Mouse (Mus musculus) embryonic facial prominence, embryonic 11.5 days (tissue): ENCODE data around the gene Ift81. TPM values are rescaled to one million over a fixed set of nuclear protein-coding genes. Genes with fewer than 3 reads are reported as not detected.

Source experiments
- ATAC-seq: fragments of 200-750 bp; cut with Nextera tagmentation; replicated peaks from 2 replicates; pipeline ENCODE4 v1.8.0; 2017; ENCODE audit warnings: low read depth; ENCODE audit not compliant: insufficient number of reproducible peaks, low FRiP score, low TSS enrichment
- DNase-seq: peaks from one replicate; pipeline ENCODE4 v3.0.0-alpha.2; 2015; ENCODE audit warnings: low spot score
- H3K27ac ChIP-seq: fragments of 300-500 bp; sonication (generic); replicated peaks from 2 replicates; pipeline ENCODE4 v1.5.1; 2014; ENCODE audit warnings: mild to moderate bottlenecking, low read depth, low read length, control low read depth
- H3K27me3 ChIP-seq: fragments of 300-500 bp; sonication (generic); 2 replicates; pipeline ENCODE4 v1.6.1; 2014; ENCODE audit warnings: mild to moderate bottlenecking, low read length, moderate library complexity, mixed read lengths; ENCODE audit not compliant: control insufficient read depth, insufficient read depth
- H3K36me3 ChIP-seq: fragments of 300-500 bp; sonication (generic); replicated peaks from 2 replicates; pipeline ENCODE4 v1.6.1; 2014; ENCODE audit warnings: low read depth, mild to moderate bottlenecking, low read length, moderate library complexity, mixed read lengths; ENCODE audit not compliant: control insufficient read depth, insufficient read depth
- H3K4me1 ChIP-seq: fragments of 300-500 bp; sonication (generic); 2 replicates; pipeline ENCODE4 v1.6.1; 2014; ENCODE audit warnings: low read length, mixed read lengths; ENCODE audit not compliant: control insufficient read depth, insufficient read depth
- H3K4me2 ChIP-seq: fragments of 300-500 bp; sonication (generic); 2 replicates; pipeline ENCODE4 v1.6.1; 2014; ENCODE audit warnings: low read depth, mild to moderate bottlenecking, control low read depth, low read length, moderate library complexity
- H3K4me3 ChIP-seq: fragments of 300-500 bp; sonication (generic); 2 replicates; pipeline ENCODE4 v1.5.1; 2014; ENCODE audit warnings: low read depth, low read length, control low read depth
- H3K9ac ChIP-seq: fragments of 300-500 bp; sonication (generic); replicated peaks from 2 replicates; pipeline ENCODE4 v1.6.1; 2014; ENCODE audit warnings: mild to moderate bottlenecking, control low read depth, low read length
- H3K9me3 ChIP-seq: fragments of 300-500 bp; sonication (generic); replicated peaks from 2 replicates; pipeline ENCODE4 v1.6.1; 2016; ENCODE audit warnings: mild to moderate bottlenecking, low read length, inconsistent platforms, mixed read lengths; ENCODE audit not compliant: control insufficient read depth
- WGBS: fragments of 180-500 bp; shearing (Covaris S2); extraction: QIAGEN DNeasy Blood & Tissue Kit; methylation state at CpG from one replicate; pipeline ENCODE4 v1.1.7; 2014; 5-methylcytosine and 5-hydroxymethylcytosine counted together
- polyA plus RNA-seq: library from polyadenylated mRNA; unstranded; fragments of >200 nt; fragmentation: Nextera tagmentation; extraction: Ambion mirVana; gene quantifications from 2 replicates; pipeline ENCODE4 v1.2.1, GENCODE M21; 2014

Gene Ift81
- polyA plus RNA-seq, 1 experiment from 2014 or later: 39.6 TPM

- Histone ChIP-seq H3K9me3 (no peaks in the 10 kb centered on the region), H3K27me3 (no peaks in the 10 kb centered on the region)
- 92% methylated on average over 4 of the region's 4 CpGs for WGBS
These were observed 25.2 kb upstream of the Ift81 start for GRCm38 (mm10) chr5:122639517-122639916.

DNA sequence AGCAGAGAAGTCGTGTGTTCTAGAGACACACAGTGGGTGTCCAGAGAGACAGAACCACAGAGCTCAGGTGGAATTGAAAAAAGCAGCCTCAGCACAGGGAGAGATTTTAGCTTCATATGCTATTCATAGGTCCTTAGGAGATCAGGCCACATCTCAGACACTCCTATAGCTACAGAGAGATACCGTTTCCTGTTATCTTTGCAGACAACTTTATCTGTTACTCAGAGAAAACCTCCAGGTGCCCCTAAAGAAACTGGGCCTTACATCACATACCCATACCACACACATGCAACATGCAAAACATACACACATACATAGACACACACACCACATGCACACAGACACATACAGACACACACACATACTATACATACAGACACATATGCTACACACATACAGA, 24.0 kb upstream of the Ift81 start:
- no peak for DNase-seq

More at GRCm38 (mm10) chr5:122639517-122639916, 25.2 kb upstream of the Ift81 start:
- Histone ChIP-seq H3K4me3 (no peak overlapping the region), H3K36me3 (no peaks in the 10 kb centered on the region), H3K4me2 (no peak overlapping the region), H3K27ac (no peak overlapping the region), H3K9ac (no peak overlapping the region), H3K4me1 (no peaks in the 10 kb centered on the region)
- no peak for ATAC-seq
- no peak for DNase-seq

DNA sequence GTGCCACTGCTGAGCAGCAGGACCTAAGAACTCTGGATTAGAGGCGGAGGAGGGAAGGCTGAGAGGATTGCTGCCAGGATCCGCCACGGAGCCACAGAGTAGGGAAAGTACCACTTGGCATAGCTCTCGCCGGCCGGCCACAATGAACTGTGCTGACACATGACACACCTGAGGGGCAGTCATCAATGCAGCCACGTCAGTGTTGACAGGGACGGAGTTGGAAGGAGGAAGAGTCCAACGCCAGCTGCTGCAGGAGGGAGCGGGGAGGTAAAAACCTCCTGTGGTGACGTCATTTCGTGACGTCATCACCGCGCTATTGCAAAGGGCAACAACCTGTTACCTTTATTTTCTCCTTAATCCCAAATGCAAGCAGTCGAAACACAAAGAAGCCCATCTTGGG, 22.6 kb upstream of the Ift81 start:
- WGBS: 43% methylated on average over 16 of the region's 16 CpGs
- no peak overlapping the region for H3K4me3 ChIP-seq

More for the DNA sequence above, 24.0 kb upstream of the Ift81 start:
- no peak overlapping the region for H3K4me3 ChIP-seq
- no peaks in the 10 kb centered on the region for H3K4me1 ChIP-seq
- WGBS: 78% methylated on average over 2 of the region's 2 CpGs
- H3K27me3 ChIP-seq: no peaks in the 10 kb centered on the region
- no peaks in the 10 kb centered on the region for H3K36me3 ChIP-seq
- no peak overlapping the region for H3K9ac ChIP-seq
- H3K9me3 ChIP-seq: no peaks in the 10 kb centered on the region
- H3K27ac ChIP-seq: no peak overlapping the region
- no peak overlapping the region for H3K4me2 ChIP-seq
- ATAC-seq: no peak

DNA sequence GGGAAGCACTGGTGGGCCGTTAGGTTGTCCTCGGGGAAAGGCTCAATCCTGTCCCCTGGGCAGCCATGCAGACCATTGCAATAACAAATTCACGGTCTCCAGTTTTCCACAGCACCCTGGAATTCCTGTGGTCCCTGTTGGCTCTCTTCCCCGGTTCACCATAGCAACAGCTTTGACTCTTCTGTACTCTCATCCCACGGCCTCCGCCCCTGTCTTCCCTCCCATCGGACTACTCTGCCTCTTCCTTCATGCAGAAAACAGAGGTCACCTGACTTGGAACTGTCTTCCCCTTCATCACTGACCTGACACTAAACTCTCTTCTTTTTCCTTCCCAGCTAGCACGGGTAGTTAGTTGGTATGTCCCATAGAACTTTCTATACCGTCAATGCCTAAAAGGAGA, 22.0 kb upstream of the Ift81 start:
- ATAC-seq (no peak), DNase-seq (no peak)
- Histone ChIP-seq H3K4me2 (no peak overlapping the region), H3K9me3 (no peaks in the 10 kb centered on the region), H3K9ac (no peak overlapping the region), H3K4me1 (no peaks in the 10 kb centered on the region), H3K27ac (no peak overlapping the region), H3K36me3 (no peaks in the 10 kb centered on the region), H3K27me3 (no peaks in the 10 kb centered on the region), H3K4me3 (no peak overlapping the region)
- 83% methylated on average over 9 of the region's 9 CpGs for WGBS

More for the DNA sequence above, 22.6 kb upstream of the Ift81 start:
- no peak overlapping the region for H3K4me2 ChIP-seq
- H3K27ac ChIP-seq: no peak overlapping the region
- H3K9ac ChIP-seq: no peak overlapping the region
- no peaks in the 10 kb centered on the region for H3K27me3 ChIP-seq
- no peaks in the 10 kb centered on the region for H3K4me1 ChIP-seq
- no peak for ATAC-seq
- no peaks in the 10 kb centered on the region for H3K36me3 ChIP-seq
- no peaks in the 10 kb centered on the region for H3K9me3 ChIP-seq
- no peak for DNase-seq

GRCm38 (mm10) chr5:122635228-122635627, 20.9 kb upstream of the Ift81 start:
- no peak for ATAC-seq
- no peaks in the 10 kb centered on the region for H3K9me3 ChIP-seq
- no peaks in the 10 kb centered on the region for H3K4me1 ChIP-seq
- WGBS: 83% methylated on average over 8 of the region's 8 CpGs
- no peak overlapping the region for H3K27ac ChIP-seq
- no peak overlapping the region for H3K9ac ChIP-seq
- H3K4me3 ChIP-seq: no peak overlapping the region
- H3K36me3 ChIP-seq: no peaks in the 10 kb centered on the region
- no peak overlapping the region for H3K4me2 ChIP-seq
- no peaks in the 10 kb centered on the region for H3K27me3 ChIP-seq
- DNase-seq: no peak

DNA sequence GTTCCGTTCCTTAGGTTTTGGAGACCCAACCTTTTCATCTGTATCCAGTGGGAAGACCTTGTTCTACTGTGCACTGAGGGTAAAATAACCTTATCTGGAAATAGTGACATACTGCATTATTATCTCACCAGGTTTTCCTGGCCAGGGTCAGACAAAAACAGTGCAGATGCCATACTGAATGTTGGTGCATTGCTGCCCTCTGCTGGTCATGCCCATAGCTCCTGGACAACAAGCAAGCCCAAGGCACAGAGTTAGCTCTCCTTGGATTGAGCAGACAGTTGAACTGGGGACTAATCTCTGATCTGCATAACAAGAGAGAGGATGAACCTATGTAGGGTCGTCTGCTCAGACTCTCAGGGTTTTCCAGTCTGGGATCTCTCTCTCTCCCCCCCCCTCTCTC, 12.9 kb upstream of the Ift81 start:
- no peaks in the 10 kb centered on the region for H3K27me3 ChIP-seq
- no peaks in the 10 kb centered on the region for H3K9me3 ChIP-seq
- no peak overlapping the region for H3K9ac ChIP-seq
- H3K4me1 ChIP-seq: no peaks in the 10 kb centered on the region
- H3K36me3 ChIP-seq: no peaks in the 10 kb centered on the region
- peak; percentile 79 for ATAC-seq
- 44% methylated on average over 2 of the region's 2 CpGs for WGBS
- H3K4me3 ChIP-seq: no peak overlapping the region
- DNase-seq: peak; percentile 94
- H3K27ac ChIP-seq: no peak overlapping the region
- H3K4me2 ChIP-seq: no peak overlapping the region

DNA sequence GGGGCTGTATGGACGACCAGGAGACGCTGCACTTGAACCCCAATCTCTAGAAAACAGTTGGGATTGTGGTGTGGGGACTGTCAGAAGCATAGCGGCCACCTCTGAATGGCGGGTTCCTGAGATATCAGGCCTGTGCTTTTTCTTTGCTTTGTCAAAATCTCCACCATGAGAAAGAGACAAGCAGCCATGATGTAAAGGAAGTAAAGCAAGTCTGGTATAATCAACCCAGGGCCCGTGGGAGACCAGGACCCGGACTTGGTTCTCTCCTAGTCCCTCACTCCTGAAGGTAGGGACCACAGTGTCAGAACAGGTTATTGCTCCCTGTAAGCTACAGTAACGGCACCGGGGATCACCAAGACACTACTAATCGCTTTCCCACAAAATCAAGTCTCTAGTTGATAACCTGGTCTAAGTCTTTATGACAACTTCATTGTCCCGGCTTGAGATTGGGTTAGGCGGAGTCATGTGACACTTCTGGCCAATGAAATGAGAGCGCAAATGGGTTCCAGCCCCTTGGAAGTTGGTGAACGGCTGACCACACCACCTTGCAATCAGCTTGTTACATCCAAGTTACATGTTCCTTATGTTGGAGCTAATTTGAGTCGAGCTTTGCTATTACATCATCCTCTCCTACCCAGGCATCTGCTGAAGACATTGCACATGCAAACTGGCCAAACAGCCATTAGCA, 11.4 kb upstream of the Ift81 start:
- H3K27ac ChIP-seq: no peak overlapping the region
- no peaks in the 10 kb centered on the region for H3K9me3 ChIP-seq
- no peaks in the 10 kb centered on the region for H3K36me3 ChIP-seq
- WGBS: 84% methylated on average over 14 of the region's 14 CpGs
- no peak overlapping the region for H3K9ac ChIP-seq
- ATAC-seq (no peak), DNase-seq (no peak)
- no peaks in the 10 kb centered on the region for H3K27me3 ChIP-seq
- no peaks in the 10 kb centered on the region for H3K4me1 ChIP-seq
- no peak overlapping the region for H3K4me3 ChIP-seq
- H3K4me2 ChIP-seq: no peak overlapping the region

GRCm38 (mm10) chr5:122624952-122625479, 10.7 kb upstream of the Ift81 start:
- H3K9me3 ChIP-seq: no peaks in the 10 kb centered on the region
- no peaks in the 10 kb centered on the region for H3K36me3 ChIP-seq
- 93% methylated on average over 11 of the region's 11 CpGs for WGBS
- no peaks in the 10 kb centered on the region for H3K27me3 ChIP-seq
- DNase-seq (no peak), ATAC-seq (no peak)
- H3K4me2 ChIP-seq: no peak overlapping the region
- H3K9ac ChIP-seq: no peak overlapping the region
- no peak overlapping the region for H3K27ac ChIP-seq
- H3K4me1 ChIP-seq: no peaks in the 10 kb centered on the region
- H3K4me3 ChIP-seq: no peak overlapping the region
